Mouse (Mus musculus): ENCODE measurements at regions not wholly inside any gene's neighbourhood (a gene's known extent, or its start where the extent isn't known, plus 50 kb on each side); places are given as distances from the start of the nearest gene placed in this dataset.

DNA sequence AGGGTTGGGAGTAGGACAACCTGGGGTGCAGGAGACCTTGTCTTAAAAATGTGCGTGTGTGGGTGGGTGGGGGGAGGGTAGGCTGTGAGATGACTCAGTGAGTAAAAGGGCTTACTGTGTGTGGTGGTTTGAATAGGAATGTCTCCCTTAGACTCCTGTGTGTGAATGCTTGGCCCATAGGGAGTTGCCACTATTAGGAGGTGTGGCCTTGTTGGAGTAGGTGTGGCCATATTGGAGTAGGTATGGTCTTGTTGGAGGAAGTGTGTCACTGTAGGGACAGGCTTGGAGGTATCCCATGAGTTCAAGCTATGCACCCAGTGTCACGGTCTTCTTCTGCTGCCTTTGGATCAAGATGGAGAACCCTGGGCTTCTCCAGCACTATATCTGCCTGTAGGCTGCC lies 96.2 kb downstream of the Asb1 start:
- DNase-seq, result no peak
- H3K4me1 ChIP-seq (replicated peaks; ENCODE audit: control insufficient read depth, insufficient read depth, low read length), result peaks cover 17% of the 10 kb centered on the region
- WGBS, result 92% methylated on average over 2 of the region's 2 CpGs
- no peaks in the 10 kb centered on the region for H3K27me3 ChIP-seq (ENCODE audit: control insufficient read depth, insufficient read depth, low read length)
- no peaks in the 10 kb centered on the region for H3K36me3 ChIP-seq (ENCODE audit: control insufficient read depth, insufficient read depth, low read length)
- TF ChIP-seq CTCF (IDR thresholded peaks at IDR 0.05; ENCODE audit: borderline replicate concordance, control insufficient read depth, extremely low read depth, insufficient read depth, low read length, poor library complexity), result no peak
- TF ChIP-seq POLR2A (IDR thresholded peaks at IDR 0.05; ENCODE audit: control insufficient read depth, extremely low read depth, insufficient read depth, low read length, poor library complexity), result no peak
- no peak overlapping the region for H3K27ac ChIP-seq (ENCODE audit: control insufficient read depth, insufficient read depth, low read length)
- no peak overlapping the region for H3K4me3 ChIP-seq (ENCODE audit: control insufficient read depth, insufficient read depth, low read length)

DNA sequence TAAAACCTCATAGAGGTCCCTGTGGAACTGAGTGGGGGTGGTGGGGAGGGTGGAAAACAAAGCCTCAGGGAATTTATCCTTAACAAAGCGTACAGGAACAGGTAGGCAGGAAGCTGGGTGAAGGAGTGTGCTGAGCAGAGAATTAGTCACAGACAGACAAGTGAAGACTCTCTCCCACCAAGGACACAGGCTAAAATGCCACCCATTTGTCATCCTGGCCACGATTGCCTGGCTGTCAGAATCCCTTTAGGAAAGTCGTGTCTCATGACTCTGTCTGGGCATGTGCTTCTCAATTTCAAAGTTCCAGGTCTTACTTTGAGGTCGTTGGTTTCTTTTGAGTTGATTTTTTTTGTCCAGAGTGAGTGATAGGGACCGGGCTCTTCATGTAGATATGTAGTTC lies 100.2 kb downstream of the Asb1 start:
- H3K4me3 ChIP-seq (ENCODE audit: control insufficient read depth, insufficient read depth, low read length), result no peak overlapping the region
- TF ChIP-seq CTCF (IDR thresholded peaks at IDR 0.05; ENCODE audit: borderline replicate concordance, control insufficient read depth, extremely low read depth, insufficient read depth, low read length, poor library complexity), result no peak
- no peak for TF ChIP-seq POLR2A (IDR thresholded peaks at IDR 0.05; ENCODE audit: control insufficient read depth, extremely low read depth, insufficient read depth, low read length, poor library complexity)
- DNase-seq, result no peak
- no peak overlapping the region for H3K27ac ChIP-seq (ENCODE audit: control insufficient read depth, insufficient read depth, low read length)
- H3K36me3 ChIP-seq (ENCODE audit: control insufficient read depth, insufficient read depth, low read length), result no peaks in the 10 kb centered on the region
- no peaks in the 10 kb centered on the region for H3K27me3 ChIP-seq (ENCODE audit: control insufficient read depth, insufficient read depth, low read length)
- H3K4me1 ChIP-seq (replicated peaks; ENCODE audit: control insufficient read depth, insufficient read depth, low read length), result peaks cover 5% of the 10 kb centered on the region; the same call in 1 of the 2 replicates
- 86% methylated on average over 5 of the region's 5 CpGs for WGBS

DNA sequence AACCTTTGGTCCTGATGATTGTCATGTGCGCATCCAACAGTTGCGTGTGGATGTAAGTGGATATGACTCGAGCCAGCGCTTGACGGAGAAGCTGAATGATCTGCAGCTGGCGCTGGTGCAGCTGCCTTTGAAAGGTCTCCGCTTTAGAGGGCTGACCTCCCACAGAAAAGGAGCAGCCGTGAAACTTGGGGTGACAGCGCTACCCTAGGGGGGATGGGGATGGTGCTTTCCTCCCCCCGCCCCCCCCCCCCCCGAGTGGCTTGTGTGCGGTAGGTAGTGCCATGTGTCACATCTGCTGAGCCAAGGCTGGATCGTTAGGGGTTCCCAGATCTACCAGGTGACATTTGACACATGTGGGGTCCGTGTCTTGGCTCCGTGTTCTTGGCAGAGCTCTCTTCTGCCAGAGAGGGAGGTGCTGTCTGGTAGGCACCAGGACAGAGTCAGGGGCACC lies 118.7 kb downstream of the Asb1 start:
- DNase-seq, result peak; percentile 63
- Histone ChIP-seq H3K4me1 (replicated peaks; ENCODE audit: control insufficient read depth, insufficient read depth, low read length) (peaks cover 42% of the 10 kb centered on the region), H3K36me3 (ENCODE audit: control insufficient read depth, insufficient read depth, low read length) (no peaks in the 10 kb centered on the region), H3K27me3 (ENCODE audit: control insufficient read depth, insufficient read depth, low read length) (no peaks in the 10 kb centered on the region), H3K4me3 (ENCODE audit: control insufficient read depth, insufficient read depth, low read length) (peak overlapping the region; percentile 23), H3K27ac (ENCODE audit: control insufficient read depth, insufficient read depth, low read length) (peak overlapping the region; percentile 82)
- no peak for TF ChIP-seq CTCF (IDR thresholded peaks at IDR 0.05; ENCODE audit: borderline replicate concordance, control insufficient read depth, extremely low read depth, insufficient read depth, low read length, poor library complexity)
- TF ChIP-seq POLR2A (IDR thresholded peaks at IDR 0.05; ENCODE audit: control insufficient read depth, extremely low read depth, insufficient read depth, low read length, poor library complexity), result no peak
- 13% methylated on average over 15 of the region's 15 CpGs for WGBS

- H3K4me1 ChIP-seq (replicated peaks; ENCODE audit: control insufficient read depth, insufficient read depth, low read length), result peaks cover 46% of the 10 kb centered on the region
- peak overlapping the region; percentile 18 for H3K4me3 ChIP-seq (ENCODE audit: control insufficient read depth, insufficient read depth, low read length)
- H3K27ac ChIP-seq (ENCODE audit: control insufficient read depth, insufficient read depth, low read length), result peak overlapping the region; percentile 82
- WGBS, result 8% methylated on average over 8 of the region's 8 CpGs
- no peaks in the 10 kb centered on the region for H3K27me3 ChIP-seq (ENCODE audit: control insufficient read depth, insufficient read depth, low read length)
- peak; percentile 70 for DNase-seq
- TF ChIP-seq POLR2A (IDR thresholded peaks at IDR 0.05; ENCODE audit: control insufficient read depth, extremely low read depth, insufficient read depth, low read length, poor library complexity), result no peak
- TF ChIP-seq CTCF (IDR thresholded peaks at IDR 0.05; ENCODE audit: borderline replicate concordance, control insufficient read depth, extremely low read depth, insufficient read depth, low read length, poor library complexity), result no peak
- H3K36me3 ChIP-seq (ENCODE audit: control insufficient read depth, insufficient read depth, low read length), result no peaks in the 10 kb centered on the region
Measured at GRCm38 (mm10) chr1:91659486-91659885, 119.1 kb downstream of the Asb1 start.

GRCm38 (mm10) chr1:91663289-91663688 lies 122.9 kb downstream of the Asb1 start:
- Histone ChIP-seq H3K4me1 (replicated peaks; ENCODE audit: control insufficient read depth, insufficient read depth, low read length) (peaks cover 35% of the 10 kb centered on the region), H3K36me3 (ENCODE audit: control insufficient read depth, insufficient read depth, low read length) (no peaks in the 10 kb centered on the region), H3K27me3 (ENCODE audit: control insufficient read depth, insufficient read depth, low read length) (no peaks in the 10 kb centered on the region), H3K27ac (ENCODE audit: control insufficient read depth, insufficient read depth, low read length) (no peak overlapping the region), H3K4me3 (ENCODE audit: control insufficient read depth, insufficient read depth, low read length) (no peak overlapping the region)
- TF ChIP-seq CTCF (IDR thresholded peaks at IDR 0.05; ENCODE audit: borderline replicate concordance, control insufficient read depth, extremely low read depth, insufficient read depth, low read length, poor library complexity) (no peak), POLR2A (IDR thresholded peaks at IDR 0.05; ENCODE audit: control insufficient read depth, extremely low read depth, insufficient read depth, low read length, poor library complexity) (no peak)
- 95% methylated on average over 2 of the region's 2 CpGs for WGBS
- DNase-seq, result no peak

DNA sequence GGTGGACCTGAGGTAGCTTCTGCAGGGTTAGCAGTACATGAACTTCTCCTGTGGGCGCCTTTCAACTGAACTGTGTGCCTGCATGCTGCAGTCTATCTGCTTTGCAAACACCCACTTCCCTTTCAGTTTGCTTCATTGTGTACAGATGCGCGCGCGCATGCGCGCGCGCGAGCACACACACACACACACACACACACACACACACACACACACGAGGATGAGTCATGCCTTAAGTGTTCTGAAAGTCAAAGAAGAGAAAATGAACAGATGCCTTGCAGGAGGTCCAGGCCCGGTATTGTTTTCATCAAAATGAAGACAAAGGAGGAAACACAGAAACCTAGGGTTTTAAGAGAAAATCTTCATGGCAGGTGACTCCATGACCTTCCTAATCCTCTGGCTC lies 124.3 kb downstream of the Asb1 start:
- no peaks in the 10 kb centered on the region for H3K27me3 ChIP-seq (ENCODE audit: control insufficient read depth, insufficient read depth, low read length)
- WGBS, result 73% methylated on average over 12 of the region's 12 CpGs
- no peak overlapping the region for H3K4me3 ChIP-seq (ENCODE audit: control insufficient read depth, insufficient read depth, low read length)
- no peaks in the 10 kb centered on the region for H3K36me3 ChIP-seq (ENCODE audit: control insufficient read depth, insufficient read depth, low read length)
- no peak for DNase-seq
- H3K27ac ChIP-seq (ENCODE audit: control insufficient read depth, insufficient read depth, low read length), result peak overlapping the region; percentile 37
- TF ChIP-seq CTCF (IDR thresholded peaks at IDR 0.05; ENCODE audit: borderline replicate concordance, control insufficient read depth, extremely low read depth, insufficient read depth, low read length, poor library complexity) (no peak), POLR2A (IDR thresholded peaks at IDR 0.05; ENCODE audit: control insufficient read depth, extremely low read depth, insufficient read depth, low read length, poor library complexity) (no peak)
- peaks cover 23% of the 10 kb centered on the region for H3K4me1 ChIP-seq (replicated peaks; ENCODE audit: control insufficient read depth, insufficient read depth, low read length)

DNA sequence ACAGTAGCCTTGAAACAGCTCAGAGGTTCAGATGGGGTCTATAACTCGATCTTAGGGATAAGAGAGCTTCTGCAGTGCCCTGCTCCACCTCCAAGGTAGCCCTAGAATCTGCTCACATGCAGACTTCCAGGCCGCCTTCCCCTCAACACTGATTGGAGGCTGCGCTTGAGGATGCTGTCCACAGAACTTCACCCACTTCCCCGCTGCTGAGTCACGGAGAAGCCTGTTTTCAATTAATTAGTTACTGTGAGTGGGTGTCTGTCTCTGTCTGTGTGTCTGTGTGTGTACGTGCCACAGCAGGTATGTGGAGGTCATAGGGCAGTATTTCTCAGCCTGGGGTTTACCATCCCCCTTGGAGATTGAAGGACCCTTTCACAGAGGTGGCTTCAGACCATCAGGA lies 128.2 kb downstream of the Asb1 start:
- no peak for DNase-seq
- TF ChIP-seq CTCF (IDR thresholded peaks at IDR 0.05; ENCODE audit: borderline replicate concordance, control insufficient read depth, extremely low read depth, insufficient read depth, low read length, poor library complexity) (no peak), POLR2A (IDR thresholded peaks at IDR 0.05; ENCODE audit: control insufficient read depth, extremely low read depth, insufficient read depth, low read length, poor library complexity) (no peak)
- Histone ChIP-seq H3K36me3 (ENCODE audit: control insufficient read depth, insufficient read depth, low read length) (no peaks in the 10 kb centered on the region), H3K4me1 (replicated peaks; ENCODE audit: control insufficient read depth, insufficient read depth, low read length) (peaks cover 22% of the 10 kb centered on the region), H3K4me3 (ENCODE audit: control insufficient read depth, insufficient read depth, low read length) (no peak overlapping the region), H3K27me3 (ENCODE audit: control insufficient read depth, insufficient read depth, low read length) (no peaks in the 10 kb centered on the region), H3K27ac (ENCODE audit: control insufficient read depth, insufficient read depth, low read length) (no peak overlapping the region)
- WGBS, result 87% methylated on average over 6 of the region's 6 CpGs
